13 mouse cellular contexts compared by ENCODE assay signal in genomic region chr13:90233986-90234385, GRCm38 (mm10).
"Had no signal": no experiment of that assay in that cellular context is flagged by ENCODE, and none has a peak within 500 bp of the region (broad histone marks: within the 10 kb centered on the region; RNA-seq: fewer than 3 reads in every experiment).

No protein-coding gene starts in this region.

- ATAC-seq: liver, postnatal 0 days; midbrain, embryonic 15.5 days had no signal

- H3K4me2 ChIP-seq: limb, embryonic 12.5 days; liver, embryonic 13.5 days; midbrain, embryonic 11.5 days; midbrain, embryonic 15.5 days; neural tube, embryonic 12.5 days had no signal

- H3K36me3 ChIP-seq: limb, embryonic 12.5 days; liver, embryonic 13.5 days; midbrain, embryonic 15.5 days; neural tube, embryonic 12.5 days had no signal

- H3K27ac ChIP-seq: left cerebral cortex, adult 2 months; limb, embryonic 12.5 days; liver, embryonic 13.5 days; midbrain, embryonic 15.5 days; neural tube, embryonic 12.5 days; stomach, postnatal 0 days had no signal

- H3K9me3 ChIP-seq: limb, embryonic 12.5 days; liver, embryonic 13.5 days; megakaryocyte, embryonic 14.5 days; midbrain, embryonic 15.5 days; neural tube, embryonic 12.5 days had no signal

- H3K9ac ChIP-seq: limb, embryonic 12.5 days; liver, embryonic 13.5 days; liver, postnatal 0 days; midbrain, embryonic 15.5 days; neural tube, embryonic 12.5 days had no signal

- DNase-seq: kidney, adult 18-20 months; kidney, postnatal 25 days; liver; liver, embryonic 13.5 days; liver, postnatal 0 days; thymus, postnatal 4 days had no signal

- H3K4me1 ChIP-seq: limb, embryonic 12.5 days; liver, embryonic 13.5 days; midbrain, embryonic 15.5 days; neural tube, embryonic 12.5 days had no signal

- H3K27me3 ChIP-seq: limb, embryonic 12.5 days; liver, embryonic 13.5 days; megakaryocyte, embryonic 14.5 days; midbrain, embryonic 15.5 days; neural tube, embryonic 12.5 days had no signal

- H3K4me3 ChIP-seq: left cerebral cortex, adult 2 months; limb, embryonic 12.5 days; liver, embryonic 13.5 days; megakaryocyte, embryonic 14.5 days; midbrain, embryonic 15.5 days; neural tube, embryonic 12.5 days had no signal
